Mouse (Mus musculus) cerebellum, adult 2 months (tissue): ENCODE data around the gene Wars2.

Experiments used
- CTCF ChIP-seq: fragments of 200-500 bp; IDR thresholded peaks from 2 replicates; pipeline ENCODE4 v1.5.1; 2011; ENCODE audit warnings: low read depth, mild to moderate bottlenecking, control low read depth, low read length, moderate library complexity, borderline replicate concordance; ENCODE audit not compliant: insufficient read depth
- POLR2A ChIP-seq: fragments of 200-500 bp; IDR thresholded peaks from 2 replicates; pipeline ENCODE4 v1.6.1; 2011; ENCODE audit warnings: low read length, control low read depth, borderline replicate concordance; ENCODE audit not compliant: insufficient read depth

GRCm38 (mm10) chr3:99248831-99249550 is 108.1 kb downstream of the Wars2 start:
- no peak for TF ChIP-seq CTCF
- TF ChIP-seq POLR2A = no peak
